Mouse (Mus musculus): ENCODE results near the gene Arpp19. TPM values are rescaled to one million over a fixed set of nuclear protein-coding genes. Genes with fewer than 3 reads are reported as not detected.

The Arpp19 gene
- total and polyA plus RNA-seq, 3 experiments = 25.1 to 196 (median 160) TPM

GRCm38 (mm10) chr9:74997976-74998375 is 39.4 kb upstream of the Arpp19 start:
- no peak overlapping the region for H3K9ac ChIP-seq (ENCODE audit: low read depth, low read length)
- TF ChIP-seq POLR2A (IDR thresholded peaks at IDR 0.05; ENCODE audit: insufficient read depth, low read depth, low read length) = no peak
- no peak for TF ChIP-seq CTCF (IDR thresholded peaks at IDR 0.05)
- TF ChIP-seq EP300 (IDR thresholded peaks at IDR 0.05; ENCODE audit: insufficient read depth, low read depth, low read length) = no peak
- no peak overlapping the region for H3K4me3 ChIP-seq
- intact Hi-C loops (cut with DNase I) = no loop called here
- H3K27me3 ChIP-seq (ENCODE audit: control insufficient read depth, insufficient read depth, low read length) = no peaks in the 10 kb centered on the region
- H3K36me3 ChIP-seq (ENCODE audit: control insufficient read depth, insufficient read depth, low read length) = peaks cover 6% of the 10 kb centered on the region; the same call in 1 of the 2 replicates
- H3K79me2 ChIP-seq (replicated peaks; ENCODE audit: control insufficient read depth, insufficient read depth, low read length) = no peaks in the 10 kb centered on the region; the same call in 1 of the 2 replicates
- peaks cover 9% of the 10 kb centered on the region for H3K4me1 ChIP-seq (ENCODE audit: control insufficient read depth, insufficient read depth, low read length)
- DNase-seq = no peak
- H3K27ac ChIP-seq = peak overlapping the region; percentile 3; the same call in 1 of the 2 replicates

DNA sequence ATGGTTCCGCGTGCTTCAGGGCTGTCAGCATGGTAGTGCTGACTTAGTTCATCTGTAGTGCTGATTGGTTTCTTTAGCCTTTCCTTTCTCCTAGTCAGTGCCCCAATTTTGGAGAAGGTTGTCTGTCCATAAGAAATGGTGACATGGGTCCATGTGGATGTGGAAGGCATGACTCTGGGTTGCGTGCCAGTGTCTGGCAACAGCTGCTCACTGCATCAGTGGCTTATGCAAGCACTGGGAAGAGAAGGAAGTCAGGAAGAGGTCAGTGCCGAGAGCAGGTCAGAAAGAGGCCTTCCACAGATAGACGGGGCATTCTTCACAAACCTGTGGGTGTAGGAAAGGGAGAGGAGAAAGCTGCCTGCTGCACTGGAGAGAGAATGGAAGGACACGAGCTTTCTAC is 36.4 kb upstream of the Arpp19 start:
- no peak for DNase-seq
- intact Hi-C loops (cut with DNase I) = loop anchor here (2.0 to 5.0 kb wide), 2 partner anchors 14 to 94 kb away; no protein-coding TSS in a partner anchor
- peaks cover 14% of the 10 kb centered on the region for H3K4me1 ChIP-seq (ENCODE audit: control insufficient read depth, insufficient read depth, low read length)
- H3K4me3 ChIP-seq = no peak overlapping the region
- TF ChIP-seq EP300 (IDR thresholded peaks at IDR 0.05; ENCODE audit: insufficient read depth, low read depth, low read length) = no peak
- no peak for TF ChIP-seq CTCF (IDR thresholded peaks at IDR 0.05)
- TF ChIP-seq POLR2A (IDR thresholded peaks at IDR 0.05; ENCODE audit: insufficient read depth, low read depth, low read length) = no peak
- no peaks in the 10 kb centered on the region for H3K79me2 ChIP-seq (replicated peaks; ENCODE audit: control insufficient read depth, insufficient read depth, low read length)
- peak overlapping the region; percentile 58 for H3K27ac ChIP-seq
- peaks cover 6% of the 10 kb centered on the region; the same call in 1 of the 2 replicates for H3K36me3 ChIP-seq (ENCODE audit: control insufficient read depth, insufficient read depth, low read length)
- H3K27me3 ChIP-seq (ENCODE audit: control insufficient read depth, insufficient read depth, low read length) = no peaks in the 10 kb centered on the region
- H3K9ac ChIP-seq (ENCODE audit: low read depth, low read length) = no peak overlapping the region
- 55% methylated on average over 6 of the region's 6 CpGs for WGBS

DNA sequence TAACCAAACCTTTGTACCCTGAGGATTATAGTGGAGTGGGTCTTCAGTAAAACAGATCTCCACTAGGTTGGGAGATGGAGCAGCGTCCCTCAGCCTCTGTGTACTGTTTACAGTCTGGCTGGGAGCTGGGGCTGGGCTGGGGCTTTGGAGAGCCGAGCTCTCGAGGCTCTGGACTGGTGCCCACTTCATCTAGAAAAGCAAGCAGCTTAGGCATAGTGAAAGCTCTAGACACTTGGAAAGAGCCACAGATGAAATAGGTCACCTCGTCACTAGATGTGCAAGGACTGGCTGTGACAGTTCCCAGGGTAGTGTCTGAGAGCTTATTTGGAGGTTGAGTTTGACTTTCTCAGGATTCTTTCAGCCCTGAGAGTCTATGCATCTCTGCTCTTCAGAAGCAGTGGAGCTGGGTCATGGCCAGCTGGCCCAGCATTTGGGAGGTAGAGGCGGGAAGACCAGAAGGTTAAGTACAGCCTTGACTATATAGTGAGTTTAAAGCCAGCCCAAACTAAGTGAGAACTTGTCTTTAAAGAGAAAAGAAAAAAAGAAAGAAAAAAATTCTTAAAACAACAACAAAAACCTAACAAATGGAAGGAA is 35.7 kb upstream of the Arpp19 start:
- peak; percentile 56 to 73 for DNase-seq
- Histone ChIP-seq H3K79me2 (replicated peaks; ENCODE audit: control insufficient read depth, insufficient read depth, low read length) (no peaks in the 10 kb centered on the region), H3K4me1 (ENCODE audit: control insufficient read depth, insufficient read depth, low read length) (peaks cover 14% of the 10 kb centered on the region), H3K36me3 (ENCODE audit: control insufficient read depth, insufficient read depth, low read length) (peaks cover 6% of the 10 kb centered on the region; the same call in 1 of the 2 replicates), H3K27ac (peak overlapping the region; percentile 58), H3K9ac (ENCODE audit: low read depth, low read length) (no peak overlapping the region), H3K4me3 (no peak overlapping the region), H3K27me3 (ENCODE audit: control insufficient read depth, insufficient read depth, low read length) (no peaks in the 10 kb centered on the region)
- TF ChIP-seq POLR2A (IDR thresholded peaks at IDR 0.05; ENCODE audit: insufficient read depth, low read depth, low read length) (no peak), EP300 (IDR thresholded peaks at IDR 0.05; ENCODE audit: insufficient read depth, low read depth, low read length) (0 out of 2 replicates have a peak, but pooled peaks have one; percentile 24)
- intact Hi-C loops (cut with DNase I) = loop anchor here (2.0 to 5.0 kb wide), 2 partner anchors 15 to 94 kb away; no protein-coding TSS in a partner anchor
- WGBS = 35% methylated on average over 5 of the region's 5 CpGs

- Histone ChIP-seq H3K9ac (ENCODE audit: low read depth, low read length) (no peak overlapping the region), H3K36me3 (ENCODE audit: control insufficient read depth, insufficient read depth, low read length) (peaks cover 6% of the 10 kb centered on the region; the same call in 1 of the 2 replicates), H3K4me1 (ENCODE audit: control insufficient read depth, insufficient read depth, low read length) (peaks cover 14% of the 10 kb centered on the region), H3K27ac (peak overlapping the region; percentile 58), H3K4me3 (no peak overlapping the region), H3K27me3 (ENCODE audit: control insufficient read depth, insufficient read depth, low read length) (no peaks in the 10 kb centered on the region), H3K79me2 (replicated peaks; ENCODE audit: control insufficient read depth, insufficient read depth, low read length) (no peaks in the 10 kb centered on the region)
- TF ChIP-seq EP300 (IDR thresholded peaks at IDR 0.05; ENCODE audit: insufficient read depth, low read depth, low read length) (no peak), CTCF (IDR thresholded peaks at IDR 0.05) (no peak), POLR2A (IDR thresholded peaks at IDR 0.05; ENCODE audit: insufficient read depth, low read depth, low read length) (no peak)
- whole genome bisulfite sequencing = 45% methylated on average over 3 of the region's 3 CpGs
- intact Hi-C loops (cut with DNase I) = loop anchor here (5.0 kb wide), 1 partner anchor 95 kb away; no protein-coding TSS in a partner anchor
- no peak for DNase-seq
Observed at GRCm38 (mm10) chr9:75002262-75002661, 35.2 kb upstream of the Arpp19 start.

GRCm38 (mm10) chr9:75004203-75004602 is 33.2 kb upstream of the Arpp19 start:
- H3K27ac ChIP-seq = peak overlapping the region; percentile 31
- WGBS = 57% methylated on average over 10 of the region's 10 CpGs
- peaks cover 14% of the 10 kb centered on the region for H3K4me1 ChIP-seq (ENCODE audit: control insufficient read depth, insufficient read depth, low read length)
- H3K36me3 ChIP-seq (ENCODE audit: control insufficient read depth, insufficient read depth, low read length) = no peaks in the 10 kb centered on the region
- no peak overlapping the region for H3K4me3 ChIP-seq
- H3K9ac ChIP-seq (ENCODE audit: low read depth, low read length) = no peak overlapping the region
- TF ChIP-seq CTCF (IDR thresholded peaks at IDR 0.05) (no peak), EP300 (IDR thresholded peaks at IDR 0.05; ENCODE audit: insufficient read depth, low read depth, low read length) (no peak), POLR2A (IDR thresholded peaks at IDR 0.05; ENCODE audit: insufficient read depth, low read depth, low read length) (no peak)
- H3K79me2 ChIP-seq (replicated peaks; ENCODE audit: control insufficient read depth, insufficient read depth, low read length) = no peaks in the 10 kb centered on the region
- intact Hi-C loops (cut with DNase I) = loop anchor here (2.0 to 5.0 kb wide), 2 partner anchors 51 to 97 kb away; partner anchors contain the start of gene Fam214a
- H3K27me3 ChIP-seq (ENCODE audit: control insufficient read depth, insufficient read depth, low read length) = no peaks in the 10 kb centered on the region
- no peak for DNase-seq

DNA sequence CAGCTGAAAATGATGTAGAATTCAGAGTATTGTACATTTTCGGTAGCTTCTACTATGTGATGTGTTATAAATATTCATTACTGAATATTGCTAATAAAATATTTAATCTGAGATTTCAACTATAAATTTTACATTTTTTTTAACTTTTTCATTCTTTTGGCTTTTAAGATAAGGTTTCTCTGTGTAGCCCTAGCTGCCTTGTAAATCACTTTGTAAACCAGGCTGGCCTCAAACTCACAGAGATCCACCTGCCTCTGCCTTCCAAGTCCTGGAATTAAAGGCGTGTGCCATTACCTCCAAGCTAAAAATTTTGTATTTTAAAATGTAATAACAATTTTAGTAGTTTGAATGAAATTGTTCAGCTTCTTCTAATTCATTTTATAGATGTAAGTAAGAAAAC is 20.8 kb upstream of the Arpp19 start:
- no peaks in the 10 kb centered on the region for H3K27me3 ChIP-seq (ENCODE audit: control insufficient read depth, insufficient read depth, low read length)
- H3K27ac ChIP-seq = no peak overlapping the region
- intact Hi-C loops (cut with DNase I) = no loop called here
- H3K36me3 ChIP-seq (ENCODE audit: control insufficient read depth, insufficient read depth, low read length) = peaks cover 2% of the 10 kb centered on the region; the same call in 1 of the 2 replicates
- TF ChIP-seq CTCF (IDR thresholded peaks at IDR 0.05) = no peak
- TF ChIP-seq EP300 (IDR thresholded peaks at IDR 0.05; ENCODE audit: insufficient read depth, low read depth, low read length) = no peak
- no peak for TF ChIP-seq POLR2A (IDR thresholded peaks at IDR 0.05; ENCODE audit: insufficient read depth, low read depth, low read length)
- H3K4me3 ChIP-seq = no peak overlapping the region
- DNase-seq = no peak
- WGBS = 95% methylated on average over 2 of the region's 2 CpGs
- H3K4me1 ChIP-seq (ENCODE audit: control insufficient read depth, insufficient read depth, low read length) = no peaks in the 10 kb centered on the region
- H3K9ac ChIP-seq (ENCODE audit: low read depth, low read length) = no peak overlapping the region
- H3K79me2 ChIP-seq (replicated peaks; ENCODE audit: control insufficient read depth, insufficient read depth, low read length) = no peaks in the 10 kb centered on the region

Measured in heart, adult 2 months (tissue).